Mouse (Mus musculus) urinary bladder, postnatal 14 days (tissue): ENCODE measurements around the gene Pigl.
"Not testable (repeated sequence)": the region's sequence is repeated elsewhere in the genome, so short reads cannot be mapped to it uniquely, and the experiment has no call there.

Experiments
- DNase-seq: peaks from one replicate; pipeline ENCODE4 v3.0.0; 2021; ENCODE audit warnings: low spot score

Pigl gene

DNA sequence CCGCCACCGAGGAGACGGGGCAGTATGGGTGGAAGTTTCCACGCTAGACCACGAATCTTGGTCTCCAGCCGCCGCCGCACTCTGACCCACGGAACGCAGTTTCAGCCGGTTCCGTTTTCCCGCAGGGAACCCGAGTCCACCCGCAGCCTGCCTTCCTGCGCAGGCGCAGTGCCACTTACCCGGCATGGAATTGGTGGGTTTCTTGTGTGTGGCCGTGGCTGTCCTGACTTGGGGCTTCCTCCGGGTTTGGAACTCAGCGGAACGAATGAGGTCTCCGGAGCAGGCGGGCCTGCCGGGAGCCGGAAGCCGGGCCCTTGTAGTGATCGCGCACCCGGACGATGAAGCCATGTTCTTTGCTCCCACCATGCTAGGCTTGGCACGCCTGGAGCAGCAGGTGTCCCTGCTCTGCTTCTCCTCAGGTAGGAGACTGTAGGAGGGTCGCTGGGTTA is at the start of gene Pigl, which contains the start of gene Ncor1:
Gene Pigl (plus strand): TSS at position 185 of the 449 bp plus-strand sequence.
Gene Ncor1 (minus strand): TSS at position 266 of the 449 bp plus-strand sequence.
- peak; percentile 82 for DNase-seq

DNA sequence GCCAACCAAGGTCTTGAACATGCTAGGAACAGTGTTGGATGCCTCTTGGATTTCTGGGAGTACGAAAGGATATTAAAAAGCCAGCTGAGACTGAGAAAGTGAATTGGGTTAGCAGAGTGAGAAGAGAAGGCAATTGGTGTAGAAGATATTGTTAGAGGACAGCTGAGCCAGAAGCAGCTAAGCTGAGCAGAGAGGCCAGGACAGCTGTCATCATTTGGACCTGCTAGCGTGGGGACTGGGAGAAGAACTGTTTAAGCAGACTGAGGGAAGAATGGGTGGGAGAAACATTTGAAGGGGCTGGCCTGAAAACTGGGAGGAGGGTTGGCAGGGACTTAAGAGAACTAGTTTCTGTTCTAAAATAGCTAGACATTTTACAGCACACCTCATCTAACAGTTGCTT is 49.4 kb upstream of the Pigl start:
- DNase-seq = no peak

DNA sequence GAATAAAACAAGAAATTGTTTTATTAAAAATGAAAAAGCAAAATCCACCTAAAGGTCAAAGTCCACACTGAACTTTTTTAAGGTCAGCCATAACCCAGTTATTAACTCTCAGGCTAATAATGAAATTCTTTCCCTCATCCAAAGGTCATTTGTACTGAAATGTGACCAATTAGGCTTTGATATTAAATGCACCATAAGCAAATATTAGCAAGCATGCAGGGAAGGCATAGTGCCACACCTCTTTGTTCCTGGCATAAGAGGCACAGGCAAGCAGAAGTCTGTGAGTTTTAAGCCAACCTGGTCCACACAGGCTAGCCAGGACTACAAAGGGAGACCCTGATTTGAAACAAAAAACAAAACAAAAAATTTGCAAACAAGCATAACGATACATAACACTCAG is 48.6 kb upstream of the Pigl start:
- DNase-seq = no peak

DNA sequence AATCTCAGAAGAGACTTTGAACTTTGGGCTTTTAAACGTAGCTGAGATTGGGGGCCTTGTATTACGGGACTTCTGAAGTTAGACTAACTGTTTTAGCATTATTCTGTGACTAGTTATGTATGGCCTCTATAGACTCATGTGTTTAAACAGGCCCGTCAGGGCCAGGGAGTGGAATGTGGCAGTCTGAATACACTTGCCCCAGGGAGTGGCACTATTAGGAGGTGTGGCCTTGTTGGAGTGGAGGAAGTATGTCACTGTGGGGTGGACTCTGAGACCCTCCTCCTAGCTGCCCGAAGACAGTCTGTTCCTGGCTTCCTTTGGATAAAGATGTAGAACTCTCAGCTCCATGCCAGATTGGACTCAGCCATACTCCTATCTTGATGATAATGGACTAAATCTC is 43.2 kb upstream of the Pigl start:
- no peak for DNase-seq

DNA sequence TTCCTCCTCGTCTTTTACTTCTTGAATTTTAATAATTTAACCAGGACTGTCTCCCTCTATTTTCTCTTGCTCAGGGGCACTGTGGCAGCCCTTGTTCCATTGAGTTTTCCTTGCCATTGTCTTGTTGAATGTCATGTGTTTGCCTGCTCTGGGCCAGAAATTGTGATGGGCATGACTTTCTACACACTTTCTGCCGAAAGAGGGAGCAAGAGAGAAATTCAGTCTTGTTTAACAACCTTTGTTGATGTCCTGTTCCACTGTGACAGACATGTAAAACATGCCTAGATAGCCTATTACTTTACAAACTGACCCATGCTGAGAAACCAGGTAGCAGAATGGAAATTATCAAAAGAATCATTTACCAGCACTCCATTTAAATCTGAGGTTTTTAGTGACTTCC is 33.7 kb upstream of the Pigl start:
- no peak for DNase-seq

DNA sequence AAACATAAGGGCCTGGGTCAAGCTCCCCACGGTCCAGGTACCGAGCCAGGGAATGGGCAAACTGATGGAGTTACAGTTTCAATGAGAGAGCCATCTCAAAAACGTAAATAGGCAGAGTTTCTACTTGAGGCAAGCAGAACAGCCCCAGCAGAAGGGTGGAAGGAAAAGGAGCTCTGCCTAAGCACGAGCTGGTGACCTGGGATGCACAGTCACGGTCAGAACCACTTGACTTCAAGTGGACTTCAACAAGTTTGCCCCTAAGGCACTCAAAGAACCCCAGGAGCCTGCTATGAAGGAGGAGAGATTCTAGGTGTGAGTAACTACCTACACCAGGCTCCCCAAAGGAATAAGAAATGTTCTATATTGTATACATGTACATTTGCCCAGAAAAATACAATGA is 32.0 kb upstream of the Pigl start:
- no peak for DNase-seq

DNA sequence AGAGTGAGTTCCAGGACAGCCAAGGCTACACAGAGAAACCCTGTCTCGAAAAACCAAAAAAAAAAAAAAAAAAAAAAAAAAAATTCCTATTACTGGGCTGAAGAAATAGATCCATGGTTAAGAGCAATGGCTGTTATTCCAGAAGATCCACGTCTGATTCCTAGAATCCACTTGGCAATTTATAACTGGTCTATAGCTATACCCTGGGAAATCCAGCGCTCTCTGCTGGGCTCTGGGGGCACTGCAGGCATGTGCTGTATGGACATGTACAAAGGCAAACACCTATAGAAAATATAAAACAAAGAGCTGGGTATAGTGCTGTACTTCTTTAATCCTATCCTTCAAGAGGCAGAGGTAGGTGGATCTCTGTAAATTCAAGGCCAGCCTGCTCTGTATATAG is 31.2 kb upstream of the Pigl start:
- peak; percentile 17 for DNase-seq

DNA sequence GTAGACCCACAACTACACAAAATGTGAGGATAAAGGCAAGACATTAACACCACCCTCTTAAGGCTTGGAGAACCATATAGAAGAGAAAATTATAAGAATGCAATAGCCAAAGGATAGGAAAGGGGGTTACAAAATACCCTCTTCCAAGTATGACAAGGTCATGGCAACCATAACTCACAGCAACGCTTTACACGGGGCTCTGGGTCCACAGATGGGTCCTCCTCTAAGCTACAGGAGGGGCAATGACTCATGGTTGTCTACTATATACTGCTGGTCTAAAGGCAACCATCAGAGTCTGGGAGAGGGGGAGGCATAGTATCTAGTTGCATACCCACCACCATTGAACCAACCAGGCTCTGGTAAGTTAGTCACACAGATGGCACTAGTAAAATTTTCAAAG is 26.0 kb upstream of the Pigl start:
- DNase-seq = no peak

DNA sequence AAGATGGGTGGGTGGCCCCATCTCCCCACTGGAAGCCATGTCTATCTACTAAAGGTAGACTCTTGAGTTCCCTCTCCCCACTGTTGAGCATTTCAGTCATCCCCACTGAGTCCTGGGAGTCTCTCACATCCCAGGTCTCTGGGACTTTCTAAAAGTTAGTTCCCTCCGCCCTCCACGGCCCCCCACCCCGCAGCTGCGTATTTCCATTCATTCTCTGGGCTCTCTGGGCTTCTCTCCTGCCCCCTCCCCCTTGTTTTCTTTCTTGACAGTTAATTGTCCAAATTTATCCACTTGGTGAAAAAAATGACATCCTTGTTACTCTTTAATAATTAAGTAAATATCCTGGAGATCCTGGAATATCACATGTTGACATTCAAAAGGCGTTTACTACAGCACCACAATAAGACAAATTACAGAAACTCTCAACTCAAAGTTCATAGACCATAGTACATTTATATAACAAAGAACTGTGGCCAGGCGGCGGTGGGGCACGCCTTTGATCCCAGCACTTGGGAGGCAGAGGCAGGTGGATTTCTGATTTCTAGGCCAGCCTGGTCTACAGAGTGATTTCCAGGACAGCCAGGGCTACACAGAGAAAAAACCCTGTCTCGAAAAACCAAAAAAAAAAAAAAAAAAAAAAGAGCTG is 17.5 kb upstream of the Pigl start:
- DNase-seq = no peak

DNA sequence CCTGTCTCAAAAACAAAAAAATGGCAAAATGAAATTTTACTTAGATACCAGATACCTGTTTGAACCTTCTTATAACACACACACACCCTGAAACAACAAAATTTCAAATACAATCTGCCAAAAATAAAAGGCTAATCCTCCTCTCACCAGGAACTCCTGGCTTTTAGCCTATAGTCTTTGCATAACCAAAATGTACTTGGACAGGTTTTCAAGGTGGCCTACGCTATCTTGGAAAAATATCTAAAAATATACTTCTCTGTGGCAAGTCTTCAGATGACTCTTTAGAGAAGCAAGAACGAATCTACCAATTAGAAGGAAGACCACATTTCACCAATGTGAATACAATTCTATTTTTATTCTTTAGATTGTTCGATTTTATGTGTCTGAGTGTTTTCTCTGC is 12.5 kb upstream of the Pigl start:
- no peak for DNase-seq

DNA sequence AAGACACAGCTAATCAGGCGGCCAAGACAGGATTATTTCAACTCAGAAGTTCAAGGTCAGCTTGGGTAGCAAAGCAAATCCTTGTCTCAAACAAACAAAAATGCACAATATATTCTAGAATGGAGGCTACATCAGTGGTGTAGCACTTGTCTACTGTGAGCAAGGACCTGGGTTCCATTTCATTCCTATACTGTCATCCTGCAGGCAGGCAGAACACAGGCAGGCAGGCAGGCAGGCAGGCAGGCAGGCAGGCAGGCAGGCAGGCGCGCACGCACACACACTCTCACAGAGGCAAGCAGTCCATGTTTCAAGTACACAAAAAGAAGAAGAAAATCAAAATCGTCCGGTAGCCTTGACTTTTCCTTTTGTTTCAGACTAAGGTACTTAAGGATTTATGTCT is 9.3 kb upstream of the Pigl start:
- DNase-seq = no peak

DNA sequence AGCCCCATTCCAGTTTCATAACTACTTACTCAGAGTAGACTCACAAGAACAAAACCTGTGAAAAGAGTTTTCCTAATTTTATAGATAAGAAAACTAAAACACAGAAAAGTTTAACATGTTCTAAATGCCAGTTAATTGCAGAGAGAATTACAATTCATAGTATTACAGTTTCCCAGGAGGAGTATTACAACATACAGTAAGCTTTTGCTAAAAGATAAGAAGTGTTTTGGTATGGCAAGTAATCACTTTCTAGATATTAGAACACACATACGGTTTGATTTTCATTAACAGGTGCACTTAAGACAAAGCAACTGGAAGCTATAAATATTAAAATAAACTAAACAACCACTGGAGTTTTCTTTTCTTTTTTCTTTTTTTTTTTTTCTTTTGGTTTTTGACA is 3.1 kb upstream of the Pigl start:
- no peak for DNase-seq

DNA sequence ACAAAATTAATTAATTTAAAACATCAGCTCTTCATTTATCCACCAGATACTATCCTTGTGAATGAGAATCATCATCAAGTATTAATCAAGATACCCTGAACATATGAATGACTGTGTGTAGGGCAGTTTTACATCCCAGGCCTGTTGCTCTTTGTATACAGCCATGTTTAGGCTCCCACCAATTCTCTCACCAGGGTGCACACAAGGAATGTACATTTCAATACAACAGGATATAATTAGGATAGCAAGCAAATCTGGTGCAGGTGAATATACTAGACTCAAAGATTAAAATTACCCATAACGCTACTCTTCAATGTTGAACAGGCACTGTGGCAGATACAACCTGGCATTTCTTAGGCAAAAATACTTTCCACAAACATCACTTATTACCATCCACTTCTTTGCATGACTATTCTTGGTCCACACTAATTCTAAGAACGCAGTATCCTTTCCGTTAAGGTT is 2.2 kb upstream of the Pigl start:
- no peak for DNase-seq

DNA sequence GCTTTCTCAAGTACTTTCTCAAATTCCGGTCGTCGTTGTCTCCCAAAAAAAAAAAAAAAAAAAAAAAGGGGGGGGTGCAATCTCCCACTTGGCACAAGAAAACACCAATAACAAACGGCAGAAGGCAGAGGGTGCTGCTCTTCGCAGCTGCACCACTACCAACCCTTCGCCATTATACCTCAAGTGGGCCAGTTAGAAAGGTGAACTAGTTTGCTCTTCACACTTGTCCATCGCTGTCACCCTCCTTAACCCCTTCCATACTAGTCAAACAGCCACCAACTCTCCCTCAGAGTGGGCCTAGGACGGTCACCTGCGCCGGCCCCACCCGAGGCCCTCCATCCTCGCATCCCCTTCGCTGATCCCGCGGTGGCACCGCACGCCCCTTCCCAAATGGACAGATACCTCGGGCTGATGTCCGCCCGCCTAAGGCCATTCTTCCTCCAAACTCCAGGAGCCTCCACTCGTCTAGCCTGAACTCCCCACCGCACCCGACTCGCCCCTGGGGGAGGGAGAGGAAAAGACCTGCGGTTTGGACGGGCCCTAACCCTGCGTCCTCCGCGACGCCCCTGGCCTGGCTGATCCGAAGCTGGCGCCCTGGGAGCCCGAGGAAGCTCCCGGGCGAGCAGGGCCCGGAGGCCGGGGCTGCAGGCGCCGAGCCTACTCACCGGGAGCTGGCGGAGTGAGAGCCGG is 1.6 kb upstream of the Pigl start:
- DNase-seq = peak; percentile 31

DNA sequence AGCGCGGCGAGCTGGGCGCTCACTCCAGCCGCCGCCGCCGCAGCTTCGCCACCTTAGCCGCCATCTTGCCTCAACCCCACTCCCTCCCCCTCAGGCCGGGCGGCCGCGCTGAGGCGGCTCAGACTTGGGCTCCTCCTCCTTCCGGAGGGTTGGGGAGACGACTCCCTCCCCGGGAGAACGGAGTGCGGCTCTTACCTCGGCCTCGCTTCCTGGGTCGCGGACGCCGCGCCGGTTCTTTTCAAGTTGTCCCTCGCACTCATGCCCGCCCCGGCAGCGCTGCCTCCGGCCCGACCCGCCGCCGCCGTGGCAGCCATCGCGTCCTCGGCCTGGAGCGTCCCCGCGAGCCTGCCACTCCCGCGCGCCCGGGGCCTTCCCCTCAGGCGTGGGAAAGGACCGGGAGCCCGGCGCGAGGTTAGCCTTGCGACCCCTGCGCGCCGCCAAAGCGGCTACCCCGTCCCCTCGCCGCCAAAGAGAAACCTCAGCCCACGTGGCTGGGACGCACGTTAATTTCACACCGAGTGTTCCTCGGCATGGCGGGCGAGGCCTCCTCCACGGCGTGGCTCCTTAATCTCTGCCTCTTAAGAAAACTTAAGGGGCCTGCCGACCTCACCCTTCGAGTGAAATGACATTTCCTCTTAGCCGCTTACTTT is 894 bp upstream of the Pigl start:
- DNase-seq = peak; percentile 91

DNA sequence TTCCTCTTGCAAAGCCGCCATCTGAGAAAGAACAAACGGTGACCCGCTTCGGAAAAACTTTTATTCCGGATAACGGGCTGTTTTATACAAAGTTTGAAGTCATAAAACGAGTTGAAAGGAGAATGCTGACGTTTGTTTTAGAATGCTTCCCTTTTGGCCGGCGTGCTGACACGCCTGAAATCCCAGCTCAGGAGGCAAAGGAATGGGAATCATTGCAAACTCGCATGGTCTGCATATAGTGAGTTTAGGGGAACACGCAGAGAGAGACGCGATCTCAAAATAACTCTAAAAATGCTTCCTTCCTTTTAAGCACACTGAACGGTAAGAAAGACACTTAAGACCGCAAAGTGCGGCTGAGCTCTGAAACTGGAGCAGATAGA is 379 bp upstream of the Pigl start:
- DNase-seq = no peak

DNA sequence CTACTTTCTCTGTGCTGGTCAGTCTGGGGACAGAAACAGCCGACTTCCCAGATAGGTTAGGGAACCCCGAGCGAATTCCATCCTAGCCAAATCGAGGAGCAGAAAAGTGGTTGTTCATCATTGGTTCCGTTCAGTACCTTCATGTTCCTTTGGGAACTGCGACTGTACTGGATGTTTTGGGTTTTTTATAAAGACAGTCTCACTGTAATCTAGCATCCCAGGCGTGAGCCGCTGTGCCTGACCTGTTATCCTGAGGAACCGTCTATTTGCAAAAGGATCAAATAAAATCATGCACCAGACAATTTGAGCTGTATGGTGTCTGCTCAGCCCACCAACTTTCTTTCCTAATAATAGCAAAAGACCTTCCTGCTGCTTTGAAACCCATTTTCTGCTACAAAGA is 520 bp downstream of the Pigl start:
- DNase-seq = no peak

DNA sequence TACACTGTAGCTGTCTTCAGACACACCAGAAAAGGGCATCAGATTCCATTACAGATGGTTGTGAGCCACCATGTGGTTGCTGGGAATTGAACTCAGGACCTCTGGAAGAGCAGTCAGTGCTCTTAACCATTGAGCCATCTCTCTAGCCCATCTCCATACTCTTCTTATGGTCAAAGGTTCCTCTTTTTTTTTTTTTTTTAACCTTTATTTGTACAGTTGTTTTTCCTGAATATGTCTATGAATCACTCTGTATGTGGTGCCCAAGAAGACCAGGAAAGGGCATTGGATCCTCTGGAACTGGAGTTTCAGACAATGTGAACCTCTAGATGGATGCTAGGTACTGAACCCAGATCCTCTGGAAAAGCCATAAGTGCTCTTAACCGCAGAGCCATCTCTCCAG is 4.3 kb downstream of the Pigl start:
- not testable (repeated sequence) for DNase-seq

DNA sequence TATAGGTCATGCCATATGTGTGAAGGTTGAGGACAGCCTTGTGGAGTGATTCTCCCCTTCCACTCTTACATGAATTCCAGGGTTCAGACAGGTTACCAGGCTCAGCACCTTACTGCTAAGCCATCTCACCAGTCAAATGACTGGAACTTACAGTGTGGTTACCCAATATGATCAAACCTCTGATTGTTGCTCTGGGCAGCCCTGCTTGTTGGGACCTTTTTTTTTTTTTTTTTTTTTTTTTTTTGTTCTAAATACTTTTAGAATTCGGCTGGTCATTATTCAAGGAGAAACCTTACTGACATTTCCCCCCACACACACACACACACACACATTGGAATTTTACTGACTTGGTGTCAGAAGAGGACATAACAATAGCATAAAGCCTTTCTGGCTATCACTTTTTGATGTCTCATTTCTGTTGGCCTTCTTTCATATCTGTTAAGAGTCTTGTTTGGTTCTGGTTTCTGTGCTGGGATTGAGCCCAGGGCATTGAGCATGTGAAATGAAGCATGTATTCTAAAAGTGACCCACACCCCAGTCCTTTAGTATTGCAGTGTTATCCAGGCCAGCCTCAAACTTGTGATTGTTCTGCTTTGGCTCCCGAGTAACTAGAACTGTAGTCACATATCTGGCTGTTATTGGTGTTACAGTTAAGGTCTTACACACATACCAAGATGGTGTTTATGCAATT is 5.1 kb downstream of the Pigl start:
- no peak for DNase-seq

DNA sequence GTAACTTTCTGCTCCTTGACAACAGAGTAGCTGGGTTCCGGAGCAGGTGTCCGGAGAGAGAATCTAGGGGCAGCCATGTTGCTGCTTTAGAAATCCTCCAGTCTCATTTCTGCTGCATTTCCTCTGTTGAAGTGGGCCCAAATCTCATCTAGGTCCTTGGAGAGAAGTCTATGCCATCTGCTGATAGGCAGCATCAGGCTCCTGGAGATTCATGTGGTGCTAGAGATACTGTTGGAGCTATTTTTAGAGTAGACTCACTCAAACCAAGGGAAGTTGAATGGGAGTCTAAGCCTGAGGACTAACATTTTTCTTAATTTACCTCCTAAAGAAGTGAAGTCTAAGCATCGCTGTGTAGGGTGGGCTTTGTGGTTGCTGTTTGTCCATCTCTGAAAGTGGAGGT is 6.4 kb downstream of the Pigl start:
- DNase-seq = no peak

DNA sequence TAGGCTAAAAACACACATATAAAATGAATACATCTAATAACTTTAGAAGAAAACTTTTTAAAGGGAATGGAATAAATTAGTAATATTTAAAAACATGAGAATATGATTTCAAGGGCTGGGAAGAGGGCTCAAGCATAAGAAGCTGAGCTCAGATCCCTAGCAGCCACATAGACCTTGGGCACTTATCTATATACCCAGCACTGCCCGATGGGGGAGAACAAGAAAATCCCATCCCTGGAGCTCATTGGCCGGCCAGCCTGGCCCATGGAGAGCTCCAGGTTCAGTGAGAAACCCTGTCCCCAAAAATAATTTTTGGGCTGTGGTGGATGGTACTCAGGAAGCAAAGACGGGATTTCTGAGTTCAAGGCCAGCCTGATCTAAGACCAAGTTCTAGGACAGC is 7.6 kb downstream of the Pigl start:
- DNase-seq = no peak

DNA sequence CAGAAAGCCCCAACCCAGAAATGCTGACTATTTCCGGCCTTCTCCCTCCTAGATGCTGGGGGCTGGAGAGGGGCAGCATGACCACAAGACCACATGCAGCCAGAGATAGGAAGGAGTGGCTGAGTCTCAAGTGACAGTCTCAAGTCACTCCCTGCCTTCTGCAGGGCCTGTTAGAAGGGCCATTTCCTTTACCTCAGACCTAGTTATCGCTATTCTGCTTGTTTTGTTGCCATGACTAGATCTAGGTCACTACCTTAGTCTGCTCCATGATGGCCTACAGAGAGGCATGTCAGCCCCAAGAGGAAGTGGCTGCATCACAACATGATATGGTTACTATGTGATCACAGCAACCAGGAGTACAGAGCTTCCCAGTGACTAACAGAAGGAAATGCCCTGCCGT is 8.3 kb downstream of the Pigl start:
- no peak for DNase-seq

DNA sequence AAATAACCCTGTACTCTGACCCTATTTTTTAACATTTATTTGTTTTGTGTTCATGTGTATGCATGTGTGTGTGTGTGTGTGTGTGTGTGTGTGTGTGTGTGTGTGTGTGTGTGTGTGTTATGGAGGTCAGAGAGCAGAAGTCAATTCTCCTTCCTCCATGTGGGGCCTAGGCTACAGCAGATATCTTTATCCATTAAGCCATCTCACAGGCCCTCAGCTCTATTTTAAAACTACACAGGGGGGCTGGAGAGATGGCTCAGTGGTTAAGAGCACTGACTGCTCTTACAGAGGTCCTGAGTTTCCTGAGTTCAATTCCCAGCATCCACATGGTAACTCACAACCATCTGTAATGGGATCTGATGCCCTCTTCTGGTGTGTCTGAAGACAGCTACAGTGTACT is 9.0 kb downstream of the Pigl start:
- DNase-seq = not testable (repeated sequence)
